Mouse (Mus musculus) lung, adult 2 months (tissue): ENCODE results near the gene Spata13.

Experiments
- CTCF ChIP-seq: fragments of 200-500 bp; IDR thresholded peaks from 2 replicates; pipeline ENCODE4 v1.5.1; 2011; ENCODE audit warnings: mild to moderate bottlenecking, low read length, control low read depth; ENCODE audit not compliant: insufficient read depth
- POLR2A ChIP-seq: fragments of 200-500 bp; IDR thresholded peaks from 2 replicates; pipeline ENCODE4 v1.6.1; 2011; ENCODE audit warnings: low read depth, mild to moderate bottlenecking, control low read depth, low read length, borderline replicate concordance; ENCODE audit errors: extremely low read depth

DNA sequence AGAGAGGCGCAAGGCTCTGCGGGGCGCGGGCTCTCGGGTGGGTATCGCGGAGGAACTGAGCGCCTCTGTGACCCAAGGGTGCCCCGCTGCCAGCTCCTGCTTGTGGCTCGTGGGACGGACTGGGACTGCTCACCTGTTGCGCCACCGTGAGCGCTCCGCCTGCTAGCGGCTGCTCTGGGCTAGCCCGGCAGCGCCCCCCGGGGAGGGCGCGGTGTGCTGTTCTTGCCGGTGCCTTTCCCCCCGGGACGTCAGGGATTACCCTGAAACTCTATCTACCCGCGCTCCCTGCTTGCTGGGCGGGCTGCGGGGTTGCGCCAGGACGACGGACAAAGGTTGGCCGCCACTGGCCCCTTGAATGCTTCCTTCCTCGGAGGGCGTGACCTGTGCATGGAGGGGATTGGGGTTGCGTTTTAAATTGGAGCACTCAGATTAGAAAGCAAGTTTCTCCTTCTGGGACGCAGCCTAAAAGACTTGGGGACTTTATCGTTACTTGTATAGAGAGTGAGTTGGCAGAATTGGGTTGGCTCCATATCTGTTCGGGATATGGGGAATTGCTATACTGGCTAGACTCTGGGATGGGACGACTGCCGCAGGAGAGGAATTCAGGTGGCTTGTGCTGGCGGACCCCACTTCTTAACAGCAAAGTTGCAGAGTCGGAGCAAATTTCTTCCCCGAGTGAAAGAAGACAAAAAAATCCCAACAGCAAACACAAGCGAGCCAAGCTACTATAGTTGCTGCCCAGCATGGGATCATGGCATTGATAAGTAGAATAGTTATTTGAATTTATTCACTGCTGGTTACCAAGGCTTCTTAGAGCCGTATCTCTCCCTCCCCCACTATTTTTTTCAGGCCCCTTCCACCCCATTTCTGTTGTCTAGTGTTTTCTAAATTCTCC, 1.3 kb downstream of the Spata13 start:
- TF ChIP-seq POLR2A (no peak), CTCF (no peak)
